Mouse (Mus musculus): ENCODE data around the gene Sgpl1.

The Sgpl1 gene

DNA sequence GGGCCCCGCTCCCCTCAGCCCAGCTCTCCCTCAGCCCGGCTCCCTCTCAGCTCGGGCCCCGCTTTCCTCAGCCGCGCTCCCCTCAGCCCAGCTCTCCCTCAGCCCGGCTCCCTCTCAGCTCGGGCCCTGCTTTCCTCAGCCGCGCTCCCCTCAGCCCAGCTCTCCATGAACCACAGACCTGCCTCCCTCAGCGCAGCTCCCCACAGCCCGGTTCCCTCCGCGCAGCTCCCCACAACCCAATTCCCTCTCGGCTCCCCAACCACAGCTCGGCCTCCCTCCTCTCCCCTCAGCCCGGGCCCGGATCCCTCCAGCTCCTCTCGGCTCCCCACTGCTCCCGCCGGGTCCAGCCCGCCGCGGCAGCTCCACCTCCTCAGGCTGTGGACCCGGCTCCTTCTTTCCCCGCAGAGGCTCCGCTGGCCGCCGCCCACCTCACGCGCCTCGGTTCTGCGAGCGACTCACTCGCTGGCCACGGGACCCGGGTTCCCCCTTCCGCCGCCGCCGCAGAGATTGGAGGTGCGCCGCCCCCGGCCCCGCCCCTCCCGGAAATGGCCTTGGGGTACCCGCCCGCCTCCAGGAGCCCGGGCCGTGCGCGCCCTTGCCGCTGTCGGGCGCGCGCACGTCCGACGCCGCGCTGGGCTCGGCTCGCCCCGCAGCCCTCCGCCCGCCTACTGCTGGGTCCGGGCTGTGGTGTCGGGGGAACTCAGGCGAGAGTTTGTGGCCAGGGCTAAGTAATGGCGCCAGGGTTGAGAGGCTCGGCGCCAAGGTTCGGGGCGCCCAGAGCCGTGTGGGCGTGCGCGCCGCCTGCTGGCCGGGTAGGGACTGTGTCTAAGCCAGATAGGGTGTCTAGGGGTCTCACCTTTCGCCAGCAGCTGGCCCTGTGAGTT is at the start of gene Sgpl1:
Sgpl1 (minus strand) TSS at position 547 of the 884 bp plus-strand sequence.
- DNase-seq = peak; percentile 93 to 96

DNA sequence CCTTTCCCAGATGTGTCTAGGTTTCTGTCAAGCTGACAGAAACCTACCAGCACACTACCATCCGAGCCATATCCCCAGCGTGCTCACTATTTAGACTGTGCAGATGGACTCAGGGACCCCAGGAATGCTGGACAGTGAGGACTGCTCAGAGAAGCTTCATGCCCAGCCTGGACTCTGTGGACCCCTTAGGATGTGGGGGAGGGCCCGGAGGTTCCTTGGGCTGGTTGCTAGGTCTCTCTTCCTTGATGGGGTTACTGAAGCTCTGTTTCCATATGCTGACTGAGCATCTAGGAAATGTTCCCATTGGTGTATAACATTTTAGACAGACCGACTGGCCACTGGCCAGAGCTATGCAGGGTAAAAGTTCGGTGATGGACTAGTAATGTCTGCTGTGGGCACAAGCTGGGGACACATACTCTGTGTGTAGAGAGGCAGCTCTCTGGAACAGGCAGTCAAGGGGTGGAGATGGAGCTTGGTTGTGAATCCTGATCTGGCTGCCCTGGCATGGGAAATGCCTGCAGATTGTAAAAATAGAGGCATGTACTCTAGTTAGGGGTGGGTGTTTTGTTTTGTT is 48.3 kb upstream of the Sgpl1 start:
- no peak for DNase-seq

- DNase-seq = no peak
Measured at GRCm38 (mm10) chr10:61195216-61195615, 47.7 kb upstream of the Sgpl1 start.

DNA sequence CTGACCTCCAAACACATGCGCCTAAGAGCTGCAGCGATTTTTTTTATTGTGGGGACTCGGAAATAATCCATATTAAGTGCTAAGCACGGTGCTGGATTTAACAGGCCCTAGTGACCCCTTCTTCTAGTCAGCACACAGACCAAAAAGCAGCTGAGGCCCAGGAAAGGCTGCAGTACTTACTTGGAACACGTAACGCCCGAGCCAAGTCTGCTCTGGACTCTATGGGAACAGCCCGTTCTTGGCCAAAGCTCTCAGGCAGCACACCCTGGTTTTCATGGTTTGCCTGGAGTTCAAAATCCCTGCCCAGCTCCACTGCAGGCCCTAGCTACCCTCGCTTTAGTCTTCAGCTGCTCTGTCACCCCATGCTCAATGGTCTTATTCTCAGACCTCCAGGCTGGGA is 47.1 kb upstream of the Sgpl1 start:
- no peak for DNase-seq

GRCm38 (mm10) chr10:61188010-61188409 is 40.5 kb upstream of the Sgpl1 start:
- DNase-seq = no peak

- no peak for DNase-seq
Measured at GRCm38 (mm10) chr10:61187001-61187400, 39.5 kb upstream of the Sgpl1 start.

DNA sequence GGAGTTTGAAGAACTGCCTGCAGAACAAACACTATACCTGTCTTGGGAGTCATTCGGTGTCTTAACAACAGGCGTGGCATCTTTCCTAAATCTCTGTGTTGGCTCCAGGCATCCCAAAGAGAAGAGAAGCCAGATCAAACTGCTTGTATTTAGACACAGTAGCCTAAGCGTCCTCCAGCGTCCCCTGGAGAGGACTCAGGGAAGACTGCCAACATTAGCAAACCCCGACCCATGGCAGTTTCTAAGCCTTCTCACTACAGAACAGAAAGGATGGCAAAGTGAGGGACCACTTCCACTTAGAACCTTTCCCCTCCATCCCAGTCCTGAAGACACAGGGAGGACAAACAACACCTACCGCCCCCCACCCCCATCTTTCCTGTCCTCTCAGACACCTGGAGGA is 32.4 kb upstream of the Sgpl1 start:
- no peak for DNase-seq

GRCm38 (mm10) chr10:61178687-61179086 is 31.2 kb upstream of the Sgpl1 start:
- no peak for DNase-seq

GRCm38 (mm10) chr10:61177751-61178150 is 30.2 kb upstream of the Sgpl1 start:
- no peak for DNase-seq

- DNase-seq = no peak
Measured at GRCm38 (mm10) chr10:61176221-61176790, 28.8 kb upstream of the Sgpl1 start.

- no peak for DNase-seq
Measured at GRCm38 (mm10) chr10:61175442-61176204, 28.1 kb upstream of the Sgpl1 start.

- no peak for DNase-seq
Measured at GRCm38 (mm10) chr10:61174711-61175441, 27.4 kb upstream of the Sgpl1 start.

- no peak for DNase-seq
Measured at GRCm38 (mm10) chr10:61172496-61172895, 25.0 kb upstream of the Sgpl1 start.

DNA sequence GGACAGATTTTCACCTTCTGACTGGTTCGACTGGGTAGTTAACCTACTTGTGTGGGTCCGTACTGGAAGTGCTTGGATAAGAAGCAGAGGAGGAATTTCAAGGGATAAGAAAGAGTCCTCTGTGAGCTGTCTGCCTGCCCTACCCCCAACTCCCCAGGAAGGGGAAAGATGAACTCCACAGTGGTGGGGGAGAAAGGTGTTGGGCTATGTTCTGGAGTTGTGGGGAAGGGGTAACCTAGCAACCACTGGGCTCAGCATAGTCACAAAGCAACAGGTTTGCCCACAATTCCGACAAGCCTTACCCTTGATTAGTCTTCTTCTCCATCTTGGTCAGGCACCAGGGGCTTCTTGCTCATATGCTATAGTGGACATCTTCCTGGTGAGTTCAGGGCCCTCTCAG is 24.2 kb upstream of the Sgpl1 start, which contains the start of gene Tbata:
Tbata (plus strand) TSS at position 301 of the 400 bp plus-strand sequence.
- DNase-seq = no peak

DNA sequence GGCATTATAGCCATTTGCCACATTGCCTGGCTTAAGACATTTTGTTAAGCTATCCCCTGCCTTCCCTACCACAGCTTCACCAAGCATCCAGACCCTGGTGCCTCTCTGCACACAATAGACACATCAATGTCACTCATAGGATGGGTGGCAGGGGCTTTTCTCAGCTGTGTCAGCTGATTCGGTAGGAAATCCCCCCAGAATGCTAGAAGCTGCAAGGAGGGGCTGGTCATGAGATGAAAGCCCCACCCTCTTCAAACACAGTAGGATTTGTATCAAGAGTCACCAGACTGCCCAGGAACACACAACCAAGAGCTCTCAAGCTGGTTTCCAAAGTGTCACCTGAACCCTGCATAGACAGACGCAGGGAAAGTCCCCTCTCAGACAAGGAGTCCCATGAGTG is 20.9 kb upstream of the Sgpl1 start:
- no peak for DNase-seq

- no peak for DNase-seq
Measured at GRCm38 (mm10) chr10:61167333-61168096, 20.0 kb upstream of the Sgpl1 start.

- DNase-seq = peak; percentile 13 to 55
Measured at GRCm38 (mm10) chr10:61162366-61162765, 14.9 kb upstream of the Sgpl1 start.

DNA sequence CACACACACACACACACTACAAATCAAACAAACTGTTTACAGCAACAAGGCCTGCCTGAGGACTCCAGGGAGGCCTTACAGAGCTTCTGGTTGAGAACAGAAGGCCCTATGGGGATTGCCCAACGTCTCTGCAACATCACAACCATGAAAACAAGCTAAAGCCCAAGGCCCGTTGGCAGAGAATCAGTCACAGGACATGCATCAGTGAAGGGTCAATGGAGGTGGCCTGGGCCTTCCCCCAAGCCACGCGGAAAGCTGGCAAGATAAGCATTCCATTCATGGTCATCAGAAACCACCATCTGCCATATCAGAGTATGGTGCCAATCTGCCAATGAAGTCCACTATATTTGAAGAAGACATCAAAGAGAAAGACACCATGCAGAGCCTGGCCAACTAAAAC is 13.2 kb upstream of the Sgpl1 start:
- DNase-seq = peak in 1 of 2 experiments; percentile 38

DNA sequence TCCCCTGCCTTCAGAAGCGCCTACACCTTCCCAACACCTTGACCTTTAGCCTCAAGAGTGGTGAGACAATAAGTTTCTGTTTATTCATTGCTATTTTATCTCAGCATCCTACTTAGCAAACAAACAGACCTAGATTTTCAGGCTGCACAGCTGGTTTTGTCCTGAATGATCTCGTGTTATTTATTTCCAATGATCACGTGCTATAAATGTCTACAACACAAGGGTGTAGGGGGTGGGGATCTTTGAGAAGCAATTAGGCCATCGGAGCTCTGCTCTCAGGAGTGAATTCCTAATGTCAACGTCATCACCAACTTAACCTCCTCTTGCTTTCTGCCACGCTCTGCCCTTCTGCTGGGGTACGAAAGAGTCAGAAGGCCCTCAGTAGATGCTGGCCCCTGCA is 12.6 kb upstream of the Sgpl1 start:
- no peak for DNase-seq

GRCm38 (mm10) chr10:61158594-61158993 is 11.1 kb upstream of the Sgpl1 start:
- DNase-seq = no peak

GRCm38 (mm10) chr10:61156453-61156852 is 8.9 kb upstream of the Sgpl1 start:
- no peak for DNase-seq

GRCm38 (mm10) chr10:61155611-61156010 is 8.1 kb upstream of the Sgpl1 start:
- no peak for DNase-seq
